Mouse (Mus musculus) gastrocnemius, adult 2 months (tissue): Measurements from ENCODE around the gene Aagab. TPM values are rescaled to one million over a fixed set of nuclear protein-coding genes. Genes with fewer than 3 reads are reported as not detected.

Experiments
- DNase-seq: peaks from one replicate; pipeline ENCODE4 v3.0.0; 2022
- H3K27ac ChIP-seq: fragments of 200-600 bp; 2 replicates; pipeline ENCODE4 v1.8.1; 2022; ENCODE audit warnings: mild to moderate bottlenecking
- H3K4me3 ChIP-seq: fragments of 200-600 bp; 2 replicates; pipeline ENCODE4 v1.8.1; 2022; ENCODE audit warnings: mild to moderate bottlenecking, moderate library complexity
- CTCF ChIP-seq: fragments of 200-600 bp; IDR thresholded peaks from 2 replicates; pipeline ENCODE4 v1.8.1; 2022; ENCODE audit warnings: antibody characterized with exemption, mild to moderate bottlenecking, moderate library complexity
- intact Hi-C: fragments of 180-260 bp; cut with DNase I; formaldehyde crosslinking; loops from one replicate; pipeline ENCODE4 v1.15.1; 2025
- total RNA-seq, 2 experiments: library from RNA; stranded (reverse); gene quantifications; 2 replicates each; pipeline ENCODE4 v1.2.3; 2021

Aagab gene
- total RNA-seq, 2 experiments from 2014 or later, result 11.1 to 12.2 TPM

- no peak for DNase-seq
- Histone ChIP-seq H3K4me3 (no peak overlapping the region), H3K27ac (peak overlapping the region; percentile 59; the same call in 1 of the 2 replicates)
- intact Hi-C loops, result no loop called here
- TF ChIP-seq CTCF, result peak; percentile 9; the same call in 1 of the 2 replicates
These were observed 7.8 kb downstream of the Aagab start for GRCm38 (mm10) chr9:63610231-63610630.

GRCm38 (mm10) chr9:63610841-63611366, 8.4 kb downstream of the Aagab start:
- TF ChIP-seq CTCF, result no peak
- intact Hi-C loops, result no loop called here
- peak; percentile 71 for DNase-seq
- H3K27ac ChIP-seq, result peak overlapping the region; percentile 59
- peak overlapping the region; percentile 38 for H3K4me3 ChIP-seq

GRCm38 (mm10) chr9:63611967-63612366, 9.5 kb downstream of the Aagab start:
- H3K4me3 ChIP-seq, result no peak overlapping the region
- TF ChIP-seq CTCF, result no peak
- no peak for DNase-seq
- peak overlapping the region; percentile 59 for H3K27ac ChIP-seq
- intact Hi-C loops, result no loop called here

GRCm38 (mm10) chr9:63612565-63613515, 10.4 kb downstream of the Aagab start:
- peak overlapping the region; percentile 59; the same call in 1 of the 2 replicates for H3K27ac ChIP-seq
- DNase-seq, result peak; percentile 26
- TF ChIP-seq CTCF, result peak; percentile 22; the same call in 1 of the 2 replicates
- intact Hi-C loops, result no loop called here
- no peak overlapping the region for H3K4me3 ChIP-seq

GRCm38 (mm10) chr9:63613569-63613968, 11.1 kb downstream of the Aagab start:
- intact Hi-C loops, result no loop called here
- TF ChIP-seq CTCF, result no peak
- peak overlapping the region; percentile 21; the same call in 1 of the 2 replicates for H3K27ac ChIP-seq
- DNase-seq, result no peak
- H3K4me3 ChIP-seq, result no peak overlapping the region

GRCm38 (mm10) chr9:63614018-63614985, 11.8 kb downstream of the Aagab start:
- intact Hi-C loops, result no loop called here
- DNase-seq, result no peak
- no peak overlapping the region for H3K4me3 ChIP-seq
- H3K27ac ChIP-seq, result no peak overlapping the region
- no peak for TF ChIP-seq CTCF

- DNase-seq, result no peak
- Histone ChIP-seq H3K4me3 (no peak overlapping the region), H3K27ac (no peak overlapping the region)
- TF ChIP-seq CTCF, result no peak
- intact Hi-C loops, result no loop called here
These were observed 15.5 kb downstream of the Aagab start for GRCm38 (mm10) chr9:63617967-63618366.

GRCm38 (mm10) chr9:63623895-63624569, 21.6 kb downstream of the Aagab start:
- no peak for TF ChIP-seq CTCF
- H3K4me3 ChIP-seq, result no peak overlapping the region
- intact Hi-C loops, result no loop called here

GRCm38 (mm10) chr9:63625090-63625756, 22.8 kb downstream of the Aagab start:
- no peak for TF ChIP-seq CTCF
- intact Hi-C loops, result no loop called here
- Histone ChIP-seq H3K27ac (no peak overlapping the region), H3K4me3 (no peak overlapping the region)
- DNase-seq, result no peak

More at GRCm38 (mm10) chr9:63623895-63624569, 21.6 kb downstream of the Aagab start:
- DNase-seq, result no peak
- no peak overlapping the region for H3K27ac ChIP-seq

GRCm38 (mm10) chr9:63632045-63632444, 29.6 kb downstream of the Aagab start:
- peak; percentile 55 for TF ChIP-seq CTCF
- H3K27ac ChIP-seq, result no peak overlapping the region
- no peak for DNase-seq
- H3K4me3 ChIP-seq, result no peak overlapping the region
- intact Hi-C loops, result loop anchor here (5.0 kb wide), 1 partner anchor 210 kb away; no protein-coding TSS in a partner anchor

- H3K4me3 ChIP-seq, result no peak overlapping the region
- intact Hi-C loops, result loop anchor here (5.0 kb wide), 1 partner anchor 209 kb away; no protein-coding TSS in a partner anchor
- no peak for TF ChIP-seq CTCF
- no peak overlapping the region for H3K27ac ChIP-seq
- DNase-seq, result no peak
These were observed 30.5 kb downstream of the Aagab start for GRCm38 (mm10) chr9:63632924-63633323.
